Mouse (Mus musculus) lung, adult 2 months (tissue): ENCODE data around the gene Islr. TPM values are rescaled to one million over a fixed set of nuclear protein-coding genes. Genes with fewer than 3 reads are reported as not detected.

Experiments used
- DNase-seq: peaks from one replicate; pipeline ENCODE4 v3.0.0; 2022
- H3K4me1 ChIP-seq: fragments of 200-500 bp; 2 replicates; pipeline ENCODE4 v1.6.1; 2011; ENCODE audit warnings: low read length; ENCODE audit not compliant: control insufficient read depth, insufficient read depth
- H3K4me3 ChIP-seq: fragments of 200-500 bp; replicated peaks from 2 replicates; pipeline ENCODE3; 2011; ENCODE audit warnings: low read depth, mild to moderate bottlenecking, control low read depth, low read length; ENCODE audit errors: extremely low read depth
- CTCF ChIP-seq: fragments of 200-500 bp; IDR thresholded peaks from 2 replicates; pipeline ENCODE4 v1.5.1; 2011; ENCODE audit warnings: mild to moderate bottlenecking, low read length, control low read depth; ENCODE audit not compliant: insufficient read depth
- POLR2A ChIP-seq: fragments of 200-500 bp; IDR thresholded peaks from 2 replicates; pipeline ENCODE4 v1.6.1; 2011; ENCODE audit warnings: low read depth, mild to moderate bottlenecking, control low read depth, low read length, borderline replicate concordance; ENCODE audit errors: extremely low read depth
- WGBS: fragments of 180-500 bp; shearing (Covaris S2); methylation state at CpG from one replicate; pipeline ENCODE4 v1.1.7; 2018; 5-methylcytosine and 5-hydroxymethylcytosine counted together
- polyA plus RNA-seq: library from polyadenylated mRNA; depleted of rRNA; stranded (reverse); fragments of >200 nt; gene quantifications from 2 replicates; pipeline ENCODE4 v1.2.3, GENCODE M21; 2012; rRNA removed

Gene Islr
- polyA plus RNA-seq, 1 experiment = 74.0 TPM

- Histone ChIP-seq H3K4me3 (no peak overlapping the region), H3K4me1 (no peaks in the 10 kb centered on the region)
- TF ChIP-seq CTCF (no peak), POLR2A (no peak)
- 66% methylated on average over 7 of the region's 7 CpGs for WGBS
- no peak for DNase-seq
These were observed 88.7 kb downstream of the Islr start for GRCm38 (mm10) chr9:58115297-58115925.

- no peaks in the 10 kb centered on the region for H3K4me1 ChIP-seq
- 21% methylated on average over 9 of the region's 9 CpGs for WGBS
- TF ChIP-seq POLR2A (no peak), CTCF (no peak)
- no peak overlapping the region for H3K4me3 ChIP-seq
- DNase-seq = no peak
These were observed 90.1 kb downstream of the Islr start for GRCm38 (mm10) chr9:58114019-58114418.

DNA sequence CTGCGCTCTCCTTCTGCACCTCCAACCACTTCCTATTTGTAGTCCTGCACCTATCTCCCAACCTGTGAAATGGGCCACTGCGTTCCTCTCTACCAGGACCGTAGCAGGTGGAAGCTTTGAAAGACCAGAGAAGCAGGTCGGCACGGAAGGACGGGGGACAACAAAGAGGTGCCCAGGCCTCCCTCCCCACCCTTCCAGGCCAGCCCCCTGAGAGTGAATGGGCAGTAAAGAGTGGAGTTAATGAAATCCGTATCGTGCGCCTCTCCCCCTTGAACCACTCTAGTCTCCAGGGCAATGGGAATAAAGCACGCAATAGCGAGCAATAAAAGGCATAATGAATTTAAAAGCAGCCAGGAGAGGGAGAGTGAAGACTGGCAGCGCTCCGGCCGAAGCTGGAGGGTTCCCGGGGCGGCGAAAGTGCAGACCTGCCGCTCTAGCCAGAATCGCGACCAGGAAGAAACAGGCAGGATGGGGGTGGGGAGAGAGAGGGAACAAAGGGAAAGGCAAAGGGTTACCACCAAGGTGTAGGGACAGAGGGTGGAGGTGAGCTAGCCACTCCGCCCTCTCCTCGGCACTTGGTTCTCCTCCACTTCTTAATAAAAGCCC lies 90.7 kb downstream of the Islr start:
- WGBS = 20% methylated on average over 22 of the region's 22 CpGs
- no peak for DNase-seq
- no peaks in the 10 kb centered on the region for H3K4me1 ChIP-seq
- no peak overlapping the region for H3K4me3 ChIP-seq
- TF ChIP-seq CTCF = no peak
- TF ChIP-seq POLR2A = no peak

DNA sequence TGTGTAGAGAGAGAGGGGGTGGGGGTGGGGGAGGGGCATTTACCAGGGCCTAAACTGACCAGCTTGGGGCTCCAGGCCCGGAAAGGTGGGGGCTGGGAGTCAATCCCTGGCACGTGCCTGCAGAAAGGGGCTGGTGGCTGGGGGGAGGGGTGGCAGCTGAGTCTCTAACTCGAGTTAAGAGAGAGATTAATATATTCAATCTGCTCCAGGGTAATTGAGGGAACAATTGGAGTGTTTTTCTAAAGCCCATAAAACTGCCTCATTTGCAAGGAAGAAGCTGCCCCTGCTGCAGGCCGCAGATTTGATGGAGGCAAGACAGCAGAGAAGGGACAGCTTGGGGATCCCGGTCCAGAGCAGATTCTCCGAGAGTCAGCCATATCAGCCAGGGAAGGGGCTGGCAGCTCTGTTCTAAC lies 91.2 kb downstream of the Islr start:
- WGBS = 16% methylated on average over 6 of the region's 6 CpGs
- TF ChIP-seq CTCF (no peak), POLR2A (no peak)
- DNase-seq = no peak
- Histone ChIP-seq H3K4me3 (no peak overlapping the region), H3K4me1 (no peaks in the 10 kb centered on the region)

GRCm38 (mm10) chr9:58112321-58112751 lies 91.8 kb downstream of the Islr start:
- Histone ChIP-seq H3K4me1 (no peaks in the 10 kb centered on the region), H3K4me3 (no peak overlapping the region)
- no peak for DNase-seq
- WGBS = 39% methylated on average over 6 of the region's 6 CpGs
- no peak for TF ChIP-seq POLR2A
- TF ChIP-seq CTCF = no peak

- Histone ChIP-seq H3K4me1 (no peaks in the 10 kb centered on the region), H3K4me3 (no peak overlapping the region)
- no peak for DNase-seq
- TF ChIP-seq POLR2A = no peak
- TF ChIP-seq CTCF = no peak
- WGBS = 71% methylated on average over 6 of the region's 6 CpGs
These were observed 92.7 kb downstream of the Islr start for GRCm38 (mm10) chr9:58111431-58111830.

GRCm38 (mm10) chr9:58110787-58111186 lies 93.3 kb downstream of the Islr start:
- 71% methylated on average over 5 of the region's 5 CpGs for WGBS

GRCm38 (mm10) chr9:58107494-58107893 lies 96.6 kb downstream of the Islr start:
- TF ChIP-seq CTCF = no peak
- TF ChIP-seq POLR2A = no peak
- no peak for DNase-seq
- WGBS = 67% methylated on average over 5 of the region's 5 CpGs
- Histone ChIP-seq H3K4me1 (no peaks in the 10 kb centered on the region), H3K4me3 (no peak overlapping the region)

More at GRCm38 (mm10) chr9:58110787-58111186, 93.3 kb downstream of the Islr start:
- no peaks in the 10 kb centered on the region for H3K4me1 ChIP-seq
- DNase-seq = no peak
- no peak overlapping the region for H3K4me3 ChIP-seq
- no peak for TF ChIP-seq POLR2A
- no peak for TF ChIP-seq CTCF

Other genes with a start within 250 kb of the Islr start
- gene Cyp11a1, start 197.9 kb downstream of the Islr start, polyA plus RNA-seq = 0.15 and 0.28 TPM in 2 replicates
- 0.65 and 0.68 TPM in 2 replicates for gene Stra6, start 140.5 kb downstream of the Islr start, polyA plus RNA-seq
- 7.8 and 8.5 TPM in 2 replicates for gene Ccdc33, start 85.5 kb downstream of the Islr start, polyA plus RNA-seq
- 0.11 and 0.90 TPM in 2 replicates for gene Islr2, start within 50 bp of the Islr start, polyA plus RNA-seq
- gene Pml, start 45.5 kb upstream of the Islr start, polyA plus RNA-seq = 24.0 and 29.6 TPM in 2 replicates
- 38.8 and 52.2 TPM in 2 replicates for gene Stoml1, start 48.9 kb upstream of the Islr start, polyA plus RNA-seq
- 231 and 235 TPM in 2 replicates for gene Loxl1, start 108.9 kb upstream of the Islr start, polyA plus RNA-seq
- not detected in 2 replicates for gene Tbc1d21, start 166.1 kb upstream of the Islr start, polyA plus RNA-seq